Mouse (Mus musculus): ENCODE data around the gene Rpl19.

GRCm38 (mm10) chr11:98004161-98004560 lies 22.3 kb upstream of the Rpl19 start:
- TF ChIP-seq CTCF (IDR thresholded peaks at IDR 0.05; ENCODE audit: control insufficient read depth, insufficient read depth, insufficient replicate concordance, low read depth, low read length): no peak
- no peak for TF ChIP-seq POLR2A (IDR thresholded peaks at IDR 0.05; ENCODE audit: control insufficient read depth, low read depth, low read length)

All from testis, adult 2 months (tissue).